8 mouse cellular contexts compared by ENCODE assay signal in the genomic region with DNA sequence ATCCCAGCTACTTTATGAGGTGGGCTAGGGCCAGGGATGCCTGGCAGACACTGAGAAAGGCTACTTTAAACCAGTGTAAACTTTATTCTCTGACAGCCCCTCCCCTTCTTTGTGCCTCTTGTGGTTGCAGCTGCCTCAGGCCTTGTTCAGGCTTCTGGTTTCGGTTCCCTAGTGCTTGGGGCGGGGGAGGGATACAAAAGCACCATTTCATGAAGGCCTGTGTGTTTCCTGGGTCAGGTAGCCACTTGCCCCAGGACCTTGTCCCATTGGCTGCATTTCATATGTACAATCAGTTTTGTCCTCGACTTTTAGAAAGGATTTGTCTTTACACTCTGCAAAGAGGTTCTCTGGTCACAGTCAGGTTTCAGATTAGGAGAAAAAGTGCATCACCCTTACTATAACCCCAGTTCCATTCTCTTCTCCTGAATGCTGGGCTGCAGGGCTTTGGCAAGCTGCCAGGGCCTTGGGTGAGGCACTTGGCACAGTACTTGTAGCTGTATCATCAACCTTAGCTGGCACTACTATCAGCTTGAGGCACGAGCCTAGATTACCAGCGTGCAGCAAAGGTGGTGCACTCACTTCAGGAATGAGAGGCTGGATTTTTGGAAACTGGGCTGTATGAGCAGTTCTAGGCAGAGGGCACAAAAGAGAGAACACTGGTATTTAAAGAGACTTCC. TPM values are rescaled to one million over a fixed set of nuclear protein-coding genes. Genes with fewer than 3 reads are reported as not detected.
DNase-seq lines count a peak whose midpoint lies in the region; ATAC-seq and TF ChIP-seq lines count a peak whose summit lies in the region.

No protein-coding gene starts in this region.

- peak; percentile 26 for DNase-seq in left cerebral cortex, postnatal 4 days
- no peak for DNase-seq in left cerebral cortex, postnatal 25 days (ENCODE audit: low spot score in 2 of 2)
- DNase-seq in adrenal gland, adult 8-10 months, result peak; percentile 64
- DNase-seq in forelimb bud, embryonic 11.5 days (ENCODE audit: low read depth, low spot score), result peak; percentile 2
- DNase-seq in liver, postnatal 0 days, result peak; percentile 58
- no peak for DNase-seq in right cerebral cortex, postnatal 4 days

- intact Hi-C loops in left cerebral cortex, postnatal 4 days (cut with DNase I), result no loop called here
- intact Hi-C loops in left cerebral cortex, postnatal 25 days (cut with DNase I), result loop anchor here (5.0 kb wide), 1 partner anchor 68 kb away; the partner anchor contains the start of genes Idh3g and Ssr4

- H3K4me1 ChIP-seq in intestine, embryonic 15.5 days (replicated peaks), result peaks cover 7% of the 10 kb centered on the region
- H3K4me1 ChIP-seq in liver, postnatal 0 days (ENCODE audit: insufficient read depth), result peaks cover 20% of the 10 kb centered on the region
- peaks cover 11% of the 10 kb centered on the region for H3K4me1 ChIP-seq in small intestine, adult 2 months (ENCODE audit: control insufficient read depth, insufficient read depth, insufficient read length, low read length)

- no peaks in the 10 kb centered on the region for H3K36me3 ChIP-seq in intestine, embryonic 15.5 days
- H3K36me3 ChIP-seq in liver, postnatal 0 days (replicated peaks; ENCODE audit: insufficient read depth, low read length), result 0 out of 2 replicates have a peak, but pooled peaks cover 2% of the 10 kb centered on the region
- peaks cover 11% of the 10 kb centered on the region for H3K36me3 ChIP-seq in small intestine, adult 2 months (ENCODE audit: control insufficient read depth, insufficient read depth, low read length)

- TF ChIP-seq EP300 in liver, postnatal 0 days (IDR thresholded peaks at IDR 0.05; ENCODE audit: low read depth), result no peak

- TF ChIP-seq CTCF in liver, postnatal 0 days (IDR thresholded peaks at IDR 0.05; ENCODE audit: low read depth), result no peak
- no peak for TF ChIP-seq CTCF in small intestine, adult 2 months (IDR thresholded peaks at IDR 0.05; ENCODE audit: extremely low read depth, insufficient read length, insufficient replicate concordance, low read depth, low read length)

- H3K27ac ChIP-seq in intestine, embryonic 15.5 days, result no peak overlapping the region; the same call in 1 of the 2 replicates
- peak overlapping the region; percentile 81 for H3K27ac ChIP-seq in liver, postnatal 0 days (ENCODE audit: low read depth)
- peak overlapping the region; percentile 96 for H3K27ac ChIP-seq in small intestine, adult 2 months (ENCODE audit: insufficient read depth, low read depth, low read length)

- H3K9ac ChIP-seq in intestine, embryonic 15.5 days, result no peak overlapping the region
- peak overlapping the region; percentile 26; the same call in 1 of the 2 replicates for H3K9ac ChIP-seq in liver, postnatal 0 days (replicated peaks)

- no peaks in the 10 kb centered on the region for H3K27me3 ChIP-seq in intestine, embryonic 15.5 days (replicated peaks)
- H3K27me3 ChIP-seq in liver, postnatal 0 days (ENCODE audit: insufficient read depth, low read length), result no peaks in the 10 kb centered on the region
- no peaks in the 10 kb centered on the region for H3K27me3 ChIP-seq in small intestine, adult 2 months (ENCODE audit: control insufficient read depth, insufficient read depth, low read length)

- no peak overlapping the region for H3K4me3 ChIP-seq in intestine, embryonic 15.5 days (replicated peaks)
- peak overlapping the region; percentile 54 for H3K4me3 ChIP-seq in liver, postnatal 0 days (ENCODE audit: low read depth, low read length)
- H3K4me3 ChIP-seq in small intestine, adult 2 months (ENCODE audit: low read depth, low read length), result peak overlapping the region; percentile 81

- TF ChIP-seq POLR2A in small intestine, adult 2 months (IDR thresholded peaks at IDR 0.05; ENCODE audit: low read depth, low read length), result no peak

- ATAC-seq in intestine, embryonic 15.5 days, result no peak
- ATAC-seq in liver, postnatal 0 days, result no peak

- WGBS in intestine, embryonic 15.5 days, result 40% methylated on average over 5 of the region's 5 CpGs
- 41% methylated on average over 5 of the region's 5 CpGs for WGBS in liver, postnatal 0 days (ENCODE audit: insufficient replicate concordance)
- WGBS in small intestine, adult 2 months, result 10% methylated on average over 5 of the region's 5 CpGs

- no peaks in the 10 kb centered on the region for H3K9me3 ChIP-seq in intestine, embryonic 15.5 days
- no peaks in the 10 kb centered on the region for H3K9me3 ChIP-seq in liver, postnatal 0 days (ENCODE audit: low read length)

- H3K4me2 ChIP-seq in intestine, embryonic 15.5 days (replicated peaks), result peak overlapping the region; percentile 69
- peak overlapping the region; percentile 68 for H3K4me2 ChIP-seq in liver, postnatal 0 days (ENCODE audit: low read depth, low read length)

RNA-seq across cellular contexts. Expression of gene Abcd1, which starts 2.4 kb away (rescaled TPM):
- 10 to 100 TPM; 16.8 to 16.9 TPM for total RNA-seq in left cerebral cortex, postnatal 4 days (2021)
- total RNA-seq in left cerebral cortex, postnatal 25 days (2021), result 10 to 100 TPM; 11.1 to 14.1 TPM
- 10 to 100 TPM; 23.0 to 38.2 (median 29.4) TPM for total RNA-seq in adrenal gland, adult 8-10 months (2022)
- 18.5 and 20.2 TPM in 2 replicates for polyA plus RNA-seq in intestine, embryonic 15.5 days (2015; fragmentation: Nextera tagmentation; extraction: Ambion mirVana)
- polyA plus RNA-seq in liver, postnatal 0 days (2015; fragmentation: Nextera tagmentation; extraction: Ambion mirVana), result 7.0 and 7.5 TPM in 2 replicates
- 49.3 and 99.9 TPM in 2 replicates for polyA plus RNA-seq in small intestine, adult 2 months (2012; rRNA removed)

RNA-seq across cellular contexts. Expression of gene Bcap31, which starts 2.8 kb away (rescaled TPM):
- 10 to 100 TPM; 62.0 to 62.1 TPM for total RNA-seq in left cerebral cortex, postnatal 4 days (2021)
- 10 to 100 TPM; 78.4 to 88.0 TPM for total RNA-seq in left cerebral cortex, postnatal 25 days (2021)
- total RNA-seq in adrenal gland, adult 8-10 months (2022), result 100 to 1,000 TPM; 212 to 320 (median 258) TPM
- polyA plus RNA-seq in intestine, embryonic 15.5 days (2015; fragmentation: Nextera tagmentation; extraction: Ambion mirVana), result 296 and 302 TPM in 2 replicates
- polyA plus RNA-seq in liver, postnatal 0 days (2015; fragmentation: Nextera tagmentation; extraction: Ambion mirVana), result 143 and 144 TPM in 2 replicates
- polyA plus RNA-seq in small intestine, adult 2 months (2012; rRNA removed), result 19.0 and 33.3 TPM in 2 replicates

RNA-seq across cellular contexts. Expression of gene Plxnb3, which starts 38.1 kb away (rescaled TPM):
- 1 to 10 TPM; 1.4 to 1.7 TPM for total RNA-seq in left cerebral cortex, postnatal 4 days (2021)
- total RNA-seq in left cerebral cortex, postnatal 25 days (2021), result 10 to 100 TPM in 1 of 2 experiments, 1 to 10 TPM in 1; 8.7 to 10.0 TPM
- total RNA-seq in adrenal gland, adult 8-10 months (2022), result under 1 TPM; 0.38 to 0.74 (median 0.55) TPM
- 0.38 TPM in 2 replicates for polyA plus RNA-seq in intestine, embryonic 15.5 days (2015; fragmentation: Nextera tagmentation; extraction: Ambion mirVana)
- polyA plus RNA-seq in liver, postnatal 0 days (2015; fragmentation: Nextera tagmentation; extraction: Ambion mirVana), result 0.15 and 0.23 TPM in 2 replicates
- polyA plus RNA-seq in small intestine, adult 2 months (2012; rRNA removed), result 0.22 and 0.38 TPM in 2 replicates

RNA-seq across cellular contexts. Expression of gene Slc6a8, which starts 45.9 kb away (rescaled TPM):
- 10 to 100 TPM; 52.2 to 64.8 TPM for total RNA-seq in left cerebral cortex, postnatal 4 days (2021)
- total RNA-seq in left cerebral cortex, postnatal 25 days (2021), result 100 to 1,000 TPM in 1 of 2 experiments, 10 to 100 TPM in 1; 91.1 to 101 TPM
- total RNA-seq in adrenal gland, adult 8-10 months (2022), result 100 to 1,000 TPM in 3 of 4 experiments, 10 to 100 TPM in 1; 63.8 to 185 (median 134) TPM
- polyA plus RNA-seq in intestine, embryonic 15.5 days (2015; fragmentation: Nextera tagmentation; extraction: Ambion mirVana), result 7.1 and 9.1 TPM in 2 replicates
- polyA plus RNA-seq in liver, postnatal 0 days (2015; fragmentation: Nextera tagmentation; extraction: Ambion mirVana), result 0.72 and 0.81 TPM in 2 replicates
- polyA plus RNA-seq in small intestine, adult 2 months (2012; rRNA removed), result 308 and 930 TPM in 2 replicates

RNA-seq across cellular contexts. Expression of gene Srpk3, which starts 55.4 kb away (rescaled TPM):
- 1 to 10 TPM; 1.0 to 1.1 TPM for total RNA-seq in left cerebral cortex, postnatal 4 days (2021)
- 1 to 10 TPM; 4.6 to 9.4 TPM for total RNA-seq in left cerebral cortex, postnatal 25 days (2021)
- under 1 TPM; 0.42 to 0.71 (median 0.52) TPM for total RNA-seq in adrenal gland, adult 8-10 months (2022)
- polyA plus RNA-seq in intestine, embryonic 15.5 days (2015; fragmentation: Nextera tagmentation; extraction: Ambion mirVana), result 1.3 and 2.0 TPM in 2 replicates
- 1.7 TPM in 2 replicates for polyA plus RNA-seq in liver, postnatal 0 days (2015; fragmentation: Nextera tagmentation; extraction: Ambion mirVana)
- polyA plus RNA-seq in small intestine, adult 2 months (2012; rRNA removed), result 3.3 and 4.3 TPM in 2 replicates

Comparison
In these comparisons a context has a peak if more than half of its experiments do, and no peak if none do; other contexts are left out.
1. DNase-seq: peak in left cerebral cortex, postnatal 4 days (single experiment), adrenal gland, adult 8-10 months (single experiment), forelimb bud, embryonic 11.5 days (single experiment) and liver, postnatal 0 days (single experiment); none in left cerebral cortex, postnatal 25 days (0 of 2) and right cerebral cortex, postnatal 4 days (single experiment).